Mouse (Mus musculus): Measurements from ENCODE around the gene Rpl19. TPM values are rescaled to one million over a fixed set of nuclear protein-coding genes. Genes with fewer than 3 reads are reported as not detected.

The Rpl19 gene
- 236 and 267 TPM in 2 replicates for polyA plus RNA-seq (2012; rRNA removed)

- Histone ChIP-seq H3K27me3 (ENCODE audit: control insufficient read depth, insufficient read depth, low read length) (no peaks in the 10 kb centered on the region), H3K36me3 (ENCODE audit: control insufficient read depth, insufficient read depth, low read length) (no peaks in the 10 kb centered on the region), H3K27ac (ENCODE audit: control insufficient read depth, insufficient read depth, low read depth, low read length) (peak within 1 kb of the TSS; percentile 93), H3K4me3 (ENCODE audit: control insufficient read depth, low read depth, low read length) (peak within 1 kb of the TSS; percentile 99), H3K4me1 (ENCODE audit: control insufficient read depth, insufficient read depth, low read length) (peaks cover 11% of the 10 kb centered on the region)
- TF ChIP-seq CTCF (IDR thresholded peaks at IDR 0.05; ENCODE audit: control insufficient read depth, insufficient read depth, insufficient replicate concordance, low read depth, low read length) (no peak), POLR2A (IDR thresholded peaks at IDR 0.05; ENCODE audit: control insufficient read depth, low read depth, low read length) (peak; percentile 97)
Measured at GRCm38 (mm10) chr11:98026570-98027296, at the start of gene Rpl19. Rpl19 (plus strand) TSS chr11:98026710.

- Histone ChIP-seq H3K27ac (ENCODE audit: control insufficient read depth, insufficient read depth, low read depth, low read length) (no peak overlapping the region), H3K36me3 (ENCODE audit: control insufficient read depth, insufficient read depth, low read length) (no peaks in the 10 kb centered on the region), H3K4me3 (ENCODE audit: control insufficient read depth, low read depth, low read length) (no peak overlapping the region), H3K27me3 (ENCODE audit: control insufficient read depth, insufficient read depth, low read length) (no peaks in the 10 kb centered on the region), H3K4me1 (ENCODE audit: control insufficient read depth, insufficient read depth, low read length) (0 out of 2 replicates have a peak, but pooled peaks cover 2% of the 10 kb centered on the region)
- TF ChIP-seq POLR2A (IDR thresholded peaks at IDR 0.05; ENCODE audit: control insufficient read depth, low read depth, low read length) = no peak
- no peak for TF ChIP-seq CTCF (IDR thresholded peaks at IDR 0.05; ENCODE audit: control insufficient read depth, insufficient read depth, insufficient replicate concordance, low read depth, low read length)
Measured at GRCm38 (mm10) chr11:97977797-97978196, 48.7 kb upstream of the Rpl19 start.

- no peak overlapping the region; the same call in 1 of the 2 replicates for H3K4me3 ChIP-seq (ENCODE audit: control insufficient read depth, low read depth, low read length)
- 0 out of 2 replicates have a peak, but pooled peaks cover 2% of the 10 kb centered on the region for H3K4me1 ChIP-seq (ENCODE audit: control insufficient read depth, insufficient read depth, low read length)
- no peak for TF ChIP-seq CTCF (IDR thresholded peaks at IDR 0.05; ENCODE audit: control insufficient read depth, insufficient read depth, insufficient replicate concordance, low read depth, low read length)
- no peak for TF ChIP-seq POLR2A (IDR thresholded peaks at IDR 0.05; ENCODE audit: control insufficient read depth, low read depth, low read length)
- no peaks in the 10 kb centered on the region for H3K27me3 ChIP-seq (ENCODE audit: control insufficient read depth, insufficient read depth, low read length)
- H3K36me3 ChIP-seq (ENCODE audit: control insufficient read depth, insufficient read depth, low read length) = no peaks in the 10 kb centered on the region
- H3K27ac ChIP-seq (ENCODE audit: control insufficient read depth, insufficient read depth, low read depth, low read length) = no peak overlapping the region
Measured at GRCm38 (mm10) chr11:97978392-97978791, 48.1 kb upstream of the Rpl19 start.

- Histone ChIP-seq H3K27me3 (ENCODE audit: control insufficient read depth, insufficient read depth, low read length) (no peaks in the 10 kb centered on the region), H3K4me3 (ENCODE audit: control insufficient read depth, low read depth, low read length) (no peak overlapping the region), H3K4me1 (ENCODE audit: control insufficient read depth, insufficient read depth, low read length) (0 out of 2 replicates have a peak, but pooled peaks cover 2% of the 10 kb centered on the region), H3K36me3 (ENCODE audit: control insufficient read depth, insufficient read depth, low read length) (no peaks in the 10 kb centered on the region), H3K27ac (ENCODE audit: control insufficient read depth, insufficient read depth, low read depth, low read length) (no peak overlapping the region)
- TF ChIP-seq POLR2A (IDR thresholded peaks at IDR 0.05; ENCODE audit: control insufficient read depth, low read depth, low read length) (no peak), CTCF (IDR thresholded peaks at IDR 0.05; ENCODE audit: control insufficient read depth, insufficient read depth, insufficient replicate concordance, low read depth, low read length) (no peak)
Measured at GRCm38 (mm10) chr11:97979824-97980495, 46.5 kb upstream of the Rpl19 start.

- Histone ChIP-seq H3K27me3 (ENCODE audit: control insufficient read depth, insufficient read depth, low read length) (no peaks in the 10 kb centered on the region), H3K36me3 (ENCODE audit: control insufficient read depth, insufficient read depth, low read length) (no peaks in the 10 kb centered on the region), H3K4me1 (ENCODE audit: control insufficient read depth, insufficient read depth, low read length) (peaks cover 2% of the 10 kb centered on the region; the same call in 1 of the 2 replicates), H3K27ac (ENCODE audit: control insufficient read depth, insufficient read depth, low read depth, low read length) (no peak overlapping the region), H3K4me3 (ENCODE audit: control insufficient read depth, low read depth, low read length) (no peak overlapping the region)
- TF ChIP-seq CTCF (IDR thresholded peaks at IDR 0.05; ENCODE audit: control insufficient read depth, insufficient read depth, insufficient replicate concordance, low read depth, low read length) = no peak
- TF ChIP-seq POLR2A (IDR thresholded peaks at IDR 0.05; ENCODE audit: control insufficient read depth, low read depth, low read length) = no peak
Measured at GRCm38 (mm10) chr11:97980531-97980966, 46.0 kb upstream of the Rpl19 start.

- H3K4me1 ChIP-seq (ENCODE audit: control insufficient read depth, insufficient read depth, low read length) = peaks cover 13% of the 10 kb centered on the region
- no peak for TF ChIP-seq POLR2A (IDR thresholded peaks at IDR 0.05; ENCODE audit: control insufficient read depth, low read depth, low read length)
- no peak for TF ChIP-seq CTCF (IDR thresholded peaks at IDR 0.05; ENCODE audit: control insufficient read depth, insufficient read depth, insufficient replicate concordance, low read depth, low read length)
- H3K27ac ChIP-seq (ENCODE audit: control insufficient read depth, insufficient read depth, low read depth, low read length) = no peak overlapping the region
- no peak overlapping the region for H3K4me3 ChIP-seq (ENCODE audit: control insufficient read depth, low read depth, low read length)
- H3K27me3 ChIP-seq (ENCODE audit: control insufficient read depth, insufficient read depth, low read length) = no peaks in the 10 kb centered on the region
- no peaks in the 10 kb centered on the region for H3K36me3 ChIP-seq (ENCODE audit: control insufficient read depth, insufficient read depth, low read length)
Measured at GRCm38 (mm10) chr11:97982721-97983120, 43.8 kb upstream of the Rpl19 start.

GRCm38 (mm10) chr11:97983506-97983905 is 43.0 kb upstream of the Rpl19 start:
- TF ChIP-seq CTCF (IDR thresholded peaks at IDR 0.05; ENCODE audit: control insufficient read depth, insufficient read depth, insufficient replicate concordance, low read depth, low read length) (no peak), POLR2A (IDR thresholded peaks at IDR 0.05; ENCODE audit: control insufficient read depth, low read depth, low read length) (no peak)
- H3K36me3 ChIP-seq (ENCODE audit: control insufficient read depth, insufficient read depth, low read length) = no peaks in the 10 kb centered on the region
- H3K4me3 ChIP-seq (ENCODE audit: control insufficient read depth, low read depth, low read length) = no peak overlapping the region
- H3K27me3 ChIP-seq (ENCODE audit: control insufficient read depth, insufficient read depth, low read length) = no peaks in the 10 kb centered on the region
- no peak overlapping the region for H3K27ac ChIP-seq (ENCODE audit: control insufficient read depth, insufficient read depth, low read depth, low read length)
- peaks cover 13% of the 10 kb centered on the region for H3K4me1 ChIP-seq (ENCODE audit: control insufficient read depth, insufficient read depth, low read length)

Data from testis, adult 2 months (tissue).